Mouse (Mus musculus) cortical plate, adult 2 months (tissue): ENCODE results near the gene Nedd8. TPM values are rescaled to one million over a fixed set of nuclear protein-coding genes. Genes with fewer than 3 reads are reported as not detected.

Experiments used
- H3K27ac ChIP-seq: fragments of 200-500 bp; 2 replicates; pipeline ENCODE4 v1.5.1; 2012; ENCODE audit warnings: low read length, control low read depth, inconsistent platforms; ENCODE audit not compliant: insufficient read depth
- H3K4me1 ChIP-seq: fragments of 200-500 bp; 2 replicates; pipeline ENCODE4 v1.6.1; 2011; ENCODE audit warnings: low read length; ENCODE audit not compliant: control insufficient read depth, insufficient read depth
- H3K4me3 ChIP-seq: fragments of 200-500 bp; 2 replicates; pipeline ENCODE4 v1.5.1; 2011; ENCODE audit warnings: mild to moderate bottlenecking, low read length, control low read depth; ENCODE audit not compliant: insufficient read depth
- CTCF ChIP-seq: fragments of 200-500 bp; IDR thresholded peaks from 2 replicates; pipeline ENCODE4 v1.5.1; 2011; ENCODE audit warnings: mild to moderate bottlenecking, control low read depth, low read length; ENCODE audit not compliant: insufficient read depth; ENCODE audit errors: extremely low read depth
- POLR2A ChIP-seq: fragments of 200-500 bp; IDR thresholded peaks from 2 replicates; pipeline ENCODE4 v1.6.1; 2011; ENCODE audit warnings: mild to moderate bottlenecking, low read length, control low read depth; ENCODE audit not compliant: insufficient read depth; ENCODE audit errors: extremely low read depth
- polyA plus RNA-seq: library from polyadenylated mRNA; depleted of rRNA; stranded (reverse); fragments of >200 nt; gene quantifications from 2 replicates; pipeline ENCODE4 v1.2.3, GENCODE M21; 2012

Nedd8 gene
- polyA plus RNA-seq, 1 experiment: 346 TPM

GRCm38 (mm10) chr14:55643060-55643907, 28.6 kb downstream of the Nedd8 start, which contains the start of gene Tm9sf1:
Gene Tm9sf1, minus strand, starts transcription at chr14:55643806.
- H3K4me1 ChIP-seq: peaks cover 7% of the 10 kb centered on the region; the same call in 1 of the 2 replicates
- H3K27ac ChIP-seq: peak within 1 kb of the TSS; percentile 95
- peak within 1 kb of the TSS; percentile 76 for H3K4me3 ChIP-seq
- peak; percentile 36; the same call in 1 of the 2 replicates for TF ChIP-seq POLR2A
- TF ChIP-seq CTCF: no peak

DNA sequence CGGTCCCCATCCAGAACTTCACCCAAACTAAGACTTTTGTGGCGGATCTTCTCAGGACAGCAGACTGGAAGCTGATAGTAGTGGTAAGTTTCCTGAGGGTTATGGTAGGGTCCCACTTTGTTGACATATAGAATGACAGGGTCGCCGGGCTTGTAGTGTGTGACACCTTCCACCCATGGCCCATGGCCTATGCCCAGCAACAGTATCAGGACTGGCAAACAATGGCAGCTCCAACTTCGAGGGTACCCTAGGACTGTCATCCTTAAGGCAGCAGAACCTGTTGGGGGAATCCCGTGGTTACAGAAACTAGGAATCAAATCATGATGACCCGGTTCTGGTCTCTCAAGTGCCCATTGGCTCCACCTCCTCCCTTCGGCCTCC, 29.3 kb downstream of the Nedd8 start:
- peak overlapping the region; percentile 76 for H3K4me3 ChIP-seq
- H3K27ac ChIP-seq: peak overlapping the region; percentile 95; the same call in 1 of the 2 replicates
- H3K4me1 ChIP-seq: peaks cover 7% of the 10 kb centered on the region; the same call in 1 of the 2 replicates
- no peak for TF ChIP-seq POLR2A

GRCm38 (mm10) chr14:55641291-55641690, 30.6 kb downstream of the Nedd8 start:
- Histone ChIP-seq H3K4me1 (peaks cover 7% of the 10 kb centered on the region; the same call in 1 of the 2 replicates), H3K27ac (no peak overlapping the region), H3K4me3 (no peak overlapping the region)
- TF ChIP-seq POLR2A: no peak
- TF ChIP-seq CTCF: no peak

- no peak overlapping the region for H3K27ac ChIP-seq
- TF ChIP-seq CTCF: no peak
- TF ChIP-seq POLR2A: no peak
- peaks cover 7% of the 10 kb centered on the region; the same call in 1 of the 2 replicates for H3K4me1 ChIP-seq
- H3K4me3 ChIP-seq: no peak overlapping the region
These were observed 31.1 kb downstream of the Nedd8 start for GRCm38 (mm10) chr14:55640816-55641215.

DNA sequence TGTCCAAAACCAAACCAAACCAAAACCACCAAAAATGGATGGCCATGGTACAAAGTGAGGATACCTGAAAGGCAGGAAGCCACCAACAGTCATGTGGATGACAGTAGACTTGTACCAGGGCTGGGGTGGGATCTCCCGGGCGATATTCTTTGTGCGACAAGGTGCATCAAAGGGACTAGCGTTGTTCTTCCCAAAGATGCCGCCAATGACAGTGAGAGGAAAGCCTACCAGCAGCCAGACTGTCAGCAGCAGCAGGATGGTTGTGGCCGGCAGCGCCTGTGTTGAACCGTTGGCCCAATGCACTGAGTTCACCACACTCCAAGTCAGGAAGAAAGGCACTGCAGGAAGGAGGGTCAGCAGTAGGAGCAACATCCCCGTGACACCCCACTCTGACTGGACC, 34.1 kb downstream of the Nedd8 start, which contains the start of gene Gm49378:
TSS of gene Gm49378 (minus strand) at position 101 of the 400 bp plus-strand sequence.
- H3K4me3 ChIP-seq: no peak within 1 kb of the TSS
- H3K4me1 ChIP-seq: peaks cover 1% of the 10 kb centered on the region; the same call in 1 of the 2 replicates
- H3K27ac ChIP-seq: no peak within 1 kb of the TSS
- TF ChIP-seq POLR2A (no peak), CTCF (no peak)

GRCm38 (mm10) chr14:55635523-55636007, 36.4 kb downstream of the Nedd8 start, which contains the start of gene Ipo4:
Gene Ipo4, minus strand, starts transcription at chr14:55635957.
- Histone ChIP-seq H3K4me1 (no peaks in the 10 kb centered on the region), H3K4me3 (peak within 1 kb of the TSS; percentile 67), H3K27ac (no peak within 1 kb of the TSS)
- TF ChIP-seq POLR2A (peak; percentile 98), CTCF (no peak)

GRCm38 (mm10) chr14:55634874-55635522, 36.9 kb downstream of the Nedd8 start:
- Histone ChIP-seq H3K27ac (no peak overlapping the region), H3K4me1 (no peaks in the 10 kb centered on the region), H3K4me3 (peak overlapping the region; percentile 67)
- no peak for TF ChIP-seq CTCF
- TF ChIP-seq POLR2A: no peak

GRCm38 (mm10) chr14:55629312-55629711, 42.6 kb downstream of the Nedd8 start:
- Histone ChIP-seq H3K4me1 (no peaks in the 10 kb centered on the region), H3K4me3 (no peak overlapping the region), H3K27ac (no peak overlapping the region)
- TF ChIP-seq CTCF (peak; percentile 68), POLR2A (no peak)

- no peak overlapping the region for H3K4me3 ChIP-seq
- TF ChIP-seq CTCF (no peak), POLR2A (no peak)
- no peak overlapping the region for H3K27ac ChIP-seq
- H3K4me1 ChIP-seq: no peaks in the 10 kb centered on the region
These were observed 43.7 kb downstream of the Nedd8 start for GRCm38 (mm10) chr14:55628077-55628827.
